ENCODE assay signal across 8 mouse cellular contexts in the genomic region with DNA sequence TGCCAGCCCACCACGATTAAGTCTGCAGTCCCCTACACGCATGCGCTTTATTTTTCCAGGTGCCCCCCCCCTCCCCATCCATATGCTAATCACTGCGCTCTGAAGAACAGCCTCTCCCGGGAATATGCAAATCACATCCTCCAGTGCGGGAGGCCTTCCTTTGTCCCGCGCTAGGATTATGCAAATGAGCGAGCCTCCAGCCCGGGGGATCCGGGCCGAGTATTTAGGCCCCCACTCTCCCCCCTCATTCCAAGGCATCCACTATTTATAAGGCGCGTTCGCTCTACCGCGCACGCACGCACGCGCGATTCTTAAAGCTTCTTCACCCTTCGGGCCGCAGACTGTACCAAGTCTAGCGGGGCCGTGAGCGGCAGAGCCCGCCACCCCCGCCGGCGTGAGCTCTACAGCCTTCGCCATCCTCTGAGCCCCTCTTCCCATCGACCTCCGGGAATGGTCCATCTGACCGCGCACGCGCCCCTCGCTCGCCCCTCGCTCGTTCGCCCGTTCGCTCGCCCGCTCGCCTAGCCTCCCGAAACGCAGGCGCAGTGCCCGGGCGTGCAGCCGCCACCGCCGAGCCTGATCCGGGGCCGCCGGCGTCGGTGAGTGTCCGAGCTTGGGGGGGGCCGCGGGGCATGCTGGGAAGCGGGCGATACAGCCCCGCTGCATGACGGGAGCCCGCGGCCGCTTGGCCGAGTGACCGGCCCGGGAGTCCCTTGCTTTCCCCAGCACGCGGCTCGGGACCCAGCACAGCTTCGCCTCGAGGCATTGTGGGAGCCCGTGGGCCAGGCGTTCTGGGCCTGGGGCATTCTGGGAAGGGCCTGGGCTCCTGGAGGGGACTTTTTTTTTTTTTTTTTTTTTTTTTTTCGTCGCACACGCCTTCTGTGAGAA. TPM values are rescaled to one million over a fixed set of nuclear protein-coding genes. Genes with fewer than 3 reads are reported as not detected.
DNase-seq lines count a peak whose midpoint lies in the region; ATAC-seq and TF ChIP-seq lines count a peak whose summit lies in the region.

A gene (plus strand): TSS at position 169 of the 888 bp plus-strand sequence.

- peak within 1 kb of the TSS; percentile 75 to 88 (median 76) for H3K4me3 ChIP-seq in CH12.LX (replicated peaks in 1 of 3; ENCODE audit: low read depth in 2 of 3, low read length in 2 of 3, poor library complexity in 1 of 3)
- H3K4me3 ChIP-seq in heart, embryonic 13.5 days: peak within 1 kb of the TSS; percentile 76
- peak within 1 kb of the TSS; percentile 58 for H3K4me3 ChIP-seq in kidney, postnatal 0 days (replicated peaks; ENCODE audit: low read depth, low read length)
- peak within 1 kb of the TSS; percentile 77 for H3K4me3 ChIP-seq in liver, embryonic 13.5 days (replicated peaks)
- peak within 1 kb of the TSS; percentile 66 for H3K4me3 ChIP-seq in stomach, embryonic 15.5 days (replicated peaks)

- H3K4me1 ChIP-seq in CH12.LX (ENCODE audit: control insufficient read depth in 1 of 2, insufficient read depth in 2 of 2): peaks cover 0 to 25% of the 10 kb centered on the region in 2 experiments; a peak in 2 of 4 replicates
- peaks cover 37% of the 10 kb centered on the region for H3K4me1 ChIP-seq in heart, embryonic 13.5 days
- H3K4me1 ChIP-seq in kidney, postnatal 0 days (replicated peaks; ENCODE audit: insufficient read depth, low read length): 0 out of 2 replicates have a peak, but pooled peaks cover 4% of the 10 kb centered on the region
- H3K4me1 ChIP-seq in liver, embryonic 13.5 days (replicated peaks): peaks cover 49% of the 10 kb centered on the region
- H3K4me1 ChIP-seq in stomach, embryonic 15.5 days: peaks cover 19% of the 10 kb centered on the region

- no peak for TF ChIP-seq RAD21 in CH12.LX (IDR thresholded peaks at IDR 0.05; ENCODE audit: low read depth, low read length)

- peak; percentile 38; the same call in 1 of the 2 replicates for TF ChIP-seq EP300 in CH12.LX (IDR thresholded peaks at IDR 0.05; ENCODE audit: low read length)

- TF ChIP-seq CTCF in CH12.LX (conservative IDR thresholded peaks at IDR 0.05 in 1 of 2, IDR thresholded peaks at IDR 0.05 in 1 of 2; ENCODE audit: low read depth in 2 of 2, low read length in 2 of 2): no peak
- no peak for TF ChIP-seq CTCF in kidney, postnatal 0 days (IDR thresholded peaks at IDR 0.05; ENCODE audit: low read depth)

- in situ Hi-C loops in CH12.LX (cut with MboI; ENCODE audit: low pct_ligation_motif_present, low pct_unique_long_range_greater_than_20kb, low sequenced_read_pairs): no loop called here

- WGBS in heart, embryonic 13.5 days: under 1% methylated on average over 74 of the region's 84 CpGs
- WGBS in kidney, postnatal 0 days: under 1% methylated on average over 83 of the region's 84 CpGs
- WGBS in liver, embryonic 13.5 days (ENCODE audit: insufficient replicate concordance): under 1% methylated on average over 84 of the region's 84 CpGs
- WGBS in stomach, embryonic 15.5 days: under 1% methylated on average over 81 of the region's 84 CpGs

- peak within 1 kb of the TSS; percentile 83 for H3K27ac ChIP-seq in CH12.LX (ENCODE audit: insufficient read depth, low read depth)
- H3K27ac ChIP-seq in heart, embryonic 13.5 days (replicated peaks): peak within 1 kb of the TSS; percentile 99
- H3K27ac ChIP-seq in kidney, postnatal 0 days: peak within 1 kb of the TSS; percentile 98
- H3K27ac ChIP-seq in liver, embryonic 13.5 days: peak within 1 kb of the TSS; percentile 81
- peak within 1 kb of the TSS; percentile 98 for H3K27ac ChIP-seq in stomach, embryonic 15.5 days

- 0 out of 2 replicates have a peak, but pooled peaks cover 2% of the 10 kb centered on the region for H3K79me2 ChIP-seq in CH12.LX (replicated peaks; ENCODE audit: control insufficient read depth, extremely low read depth, insufficient read depth, poor library complexity, severe bottlenecking)

- H3K4me2 ChIP-seq in CH12.LX (ENCODE audit: insufficient read depth, low read depth, poor library complexity, severe bottlenecking): peak within 1 kb of the TSS; percentile 74
- peak within 1 kb of the TSS; percentile 88 for H3K4me2 ChIP-seq in heart, embryonic 13.5 days
- H3K4me2 ChIP-seq in kidney, postnatal 0 days (ENCODE audit: low read length): peak within 1 kb of the TSS; percentile 81
- peak within 1 kb of the TSS; percentile 95 for H3K4me2 ChIP-seq in liver, embryonic 13.5 days
- H3K4me2 ChIP-seq in stomach, embryonic 15.5 days: peak within 1 kb of the TSS; percentile 88

- dilution Hi-C loops in CH12.LX (cut with MboI; ENCODE audit: extremely low pct_ligation_motif_present, extremely low pct_unique_long_range_greater_than_20kb, low sequenced_read_pairs): no loop called here

- TF ChIP-seq POLR2A in CH12.LX (IDR thresholded peaks at IDR 0.05; ENCODE audit: low read depth, low read length): peak; percentile 94

- ATAC-seq in heart, embryonic 13.5 days (ENCODE audit: extremely low read depth, insufficient number of reproducible peaks, low FRiP score, low TSS enrichment): peak; percentile 70
- peak; percentile 86 for ATAC-seq in kidney, postnatal 0 days (replicated peaks; ENCODE audit: low FRiP score, low read depth)
- peak; percentile 82 for ATAC-seq in liver, embryonic 13.5 days (ENCODE audit: low read depth)
- ATAC-seq in stomach, embryonic 15.5 days (ENCODE audit: insufficient read depth, low FRiP score, low read depth): peak; percentile 85

- DNase-seq in CH12.LX (ENCODE audit: extremely low read depth): peak; percentile 92
- peak; percentile 47 for DNase-seq in c-Kit-negative CD71-positive TER-119-positive erythroid progenitor cells, embryonic 14.5 days (ENCODE audit: low read depth, low spot score)
- peak; percentile 33 for DNase-seq in fibroblast of lung, adult 2 months (ENCODE audit: low read depth)
- peak; percentile 93 for DNase-seq in kidney, postnatal 0 days (ENCODE audit: low spot score)
- DNase-seq in liver, embryonic 13.5 days: peak; percentile 67
- peak; percentile 94 for DNase-seq in neural tube, embryonic 10.5 days (ENCODE audit: extremely low spot score, low spot score)

- peaks cover 0 to 15% of the 10 kb centered on the region in 2 experiments for H3K36me3 ChIP-seq in CH12.LX (replicated peaks in 1 of 2; ENCODE audit: control insufficient read depth in 1 of 2, insufficient read depth in 1 of 2, low read length in 1 of 2)
- H3K36me3 ChIP-seq in heart, embryonic 13.5 days: peaks cover 3% of the 10 kb centered on the region
- no peaks in the 10 kb centered on the region for H3K36me3 ChIP-seq in kidney, postnatal 0 days (ENCODE audit: insufficient read depth, low read length)
- no peaks in the 10 kb centered on the region for H3K36me3 ChIP-seq in liver, embryonic 13.5 days
- no peaks in the 10 kb centered on the region for H3K36me3 ChIP-seq in stomach, embryonic 15.5 days

- H3K9ac ChIP-seq in CH12.LX (ENCODE audit: insufficient read depth, low read depth): peak within 1 kb of the TSS; percentile 66
- peak within 1 kb of the TSS; percentile 95 for H3K9ac ChIP-seq in heart, embryonic 13.5 days
- peak within 1 kb of the TSS; percentile 90 for H3K9ac ChIP-seq in kidney, postnatal 0 days (ENCODE audit: low read depth, low read length)
- peak within 1 kb of the TSS; percentile 90 for H3K9ac ChIP-seq in liver, embryonic 13.5 days
- H3K9ac ChIP-seq in stomach, embryonic 15.5 days: peak within 1 kb of the TSS; percentile 89

- no peaks in the 10 kb centered on the region for H3K9me3 ChIP-seq in CH12.LX (replicated peaks; ENCODE audit: low read length)
- no peaks in the 10 kb centered on the region for H3K9me3 ChIP-seq in heart, embryonic 13.5 days
- no peaks in the 10 kb centered on the region for H3K9me3 ChIP-seq in kidney, postnatal 0 days (replicated peaks; ENCODE audit: low read length)
- H3K9me3 ChIP-seq in liver, embryonic 13.5 days (replicated peaks): no peaks in the 10 kb centered on the region
- H3K9me3 ChIP-seq in stomach, embryonic 15.5 days: no peaks in the 10 kb centered on the region

- peaks cover 2% of the 10 kb centered on the region for H3K27me3 ChIP-seq in CH12.LX (replicated peaks)
- peaks cover 24% of the 10 kb centered on the region for H3K27me3 ChIP-seq in heart, embryonic 13.5 days (replicated peaks)
- H3K27me3 ChIP-seq in kidney, postnatal 0 days (ENCODE audit: insufficient read depth, low read length): no peaks in the 10 kb centered on the region
- H3K27me3 ChIP-seq in liver, embryonic 13.5 days: peaks cover 40% of the 10 kb centered on the region
- no peaks in the 10 kb centered on the region for H3K27me3 ChIP-seq in stomach, embryonic 15.5 days (replicated peaks)

TF ChIP-seq in CH12.LX, 34 proteins besides CTCF, POLR2A, EP300 and RAD21 (continues in another document):
- TF ChIP-seq TBP (conservative IDR thresholded peaks at IDR 0.05; ENCODE audit: low read depth, low read length) (peak; percentile 52; the same call in 1 of the 2 replicates), CHD1 (IDR thresholded peaks at IDR 0.05; ENCODE audit: low read depth, low read length) (no peak), MAFK (IDR thresholded peaks at IDR 0.05; ENCODE audit: insufficient replicate concordance, low read length) (no peak), ELF1 (IDR thresholded peaks at IDR 0.05; ENCODE audit: low read depth, low read length) (no peak; the same call in none of the 2 replicates), IRF4 (IDR thresholded peaks at IDR 0.05; ENCODE audit: low read depth, low read length) (peak; percentile 72), SMC3 (IDR thresholded peaks at IDR 0.05; ENCODE audit: low read depth, low read length) (no peak), MXI1 (IDR thresholded peaks at IDR 0.05; ENCODE audit: low read depth, low read length) (peak; percentile 88), TCF12 (IDR thresholded peaks at IDR 0.05; ENCODE audit: low read depth, low read length) (peak; percentile 82), BHLHE40 (IDR thresholded peaks at IDR 0.05; ENCODE audit: low read depth, low read length) (peak; percentile 88), ETS1 (conservative IDR thresholded peaks at IDR 0.05; ENCODE audit: low read depth, low read length) (peak; percentile 52), ZNF384 (IDR thresholded peaks at IDR 0.05; ENCODE audit: low read depth, low read length) (peak; percentile 98), NRF1 (IDR thresholded peaks at IDR 0.05; ENCODE audit: low read depth, low read length) (peak; percentile 82), ZC3H11A (IDR thresholded peaks at IDR 0.05; ENCODE audit: low read depth, low read length) (no peak), POLR2AphosphoS2 (IDR thresholded peaks at IDR 0.05; ENCODE audit: low read depth, low read length) (peak; percentile 66; the same call in 1 of the 2 replicates), HCFC1 (IDR thresholded peaks at IDR 0.05; ENCODE audit: low read depth, low read length) (peak; percentile 68)

RNA-seq across cellular contexts. Expression of the gene that starts here (rescaled TPM):
- 11.1 and 14.1 TPM in 2 replicates for total RNA-seq in CH12.LX (2012; rRNA removed)
- total RNA-seq in CH12.LX (2014; rRNA removed): 16.0 and 20.4 TPM in 2 replicates
- 14.3 and 15.1 TPM in 2 replicates for polyA plus RNA-seq in CH12.LX (2012; ENCODE audit: insufficient read length, low read depth)
- 32.9 and 36.7 TPM in 2 replicates for polyA plus RNA-seq in heart, embryonic 13.5 days (2015; fragmentation: Nextera tagmentation; extraction: Ambion mirVana)
- polyA plus RNA-seq in kidney, postnatal 0 days (2015; fragmentation: Nextera tagmentation; extraction: Ambion mirVana): 40.2 and 41.4 TPM in 2 replicates
- polyA plus RNA-seq in liver, embryonic 13.5 days (2015; fragmentation: Nextera tagmentation; extraction: Ambion mirVana): 7.0 and 8.3 TPM in 2 replicates
- 38.1 TPM in 2 replicates for polyA plus RNA-seq in stomach, embryonic 15.5 days (2015; fragmentation: Nextera tagmentation; extraction: Ambion mirVana)

Comparison
In these comparisons a context has a peak if more than half of its experiments do, and no peak if none do; other contexts are left out.
1. Peak in every context shown above with its lines: DNase-seq, ATAC-seq, H3K4me3 ChIP-seq and H3K27ac ChIP-seq.
2. DNase-seq: peak in every context shown above with its lines; median percentile 94 in neural tube, embryonic 10.5 days; 93 in kidney, postnatal 0 days; 92 in CH12.LX; 67 in liver, embryonic 13.5 days; 47 in c-Kit-negative CD71-positive TER-119-positive erythroid progenitor cells, embryonic 14.5 days; 33 in fibroblast of lung, adult 2 months.